8 mouse cellular contexts compared by ENCODE assay signal in genomic region chr8:87468958-87469815, GRCm38 (mm10). TPM values are rescaled to one million over a fixed set of nuclear protein-coding genes. Genes with fewer than 3 reads are reported as not detected.
DNase-seq lines count a peak whose midpoint lies in the region; ATAC-seq and TF ChIP-seq lines count a peak whose summit lies in the region.

No protein-coding gene starts in this region.

- no peak for TF ChIP-seq EP300 in liver, postnatal 0 days (IDR thresholded peaks at IDR 0.05; ENCODE audit: low read depth)

- no peak for TF ChIP-seq CTCF in liver, postnatal 0 days (IDR thresholded peaks at IDR 0.05; ENCODE audit: low read depth)

- no peak overlapping the region for H3K9ac ChIP-seq in heart, embryonic 11.5 days (ENCODE audit: low read depth, low read length)
- peak overlapping the region; percentile 74 for H3K9ac ChIP-seq in hindbrain, embryonic 12.5 days
- H3K9ac ChIP-seq in midbrain, embryonic 14.5 days (replicated peaks; ENCODE audit: low read length), result 0 out of 2 replicates have a peak overlapping the region, but pooled peaks have one; percentile 1
- no peak overlapping the region for H3K9ac ChIP-seq in liver, postnatal 0 days (replicated peaks)

- no peaks in the 10 kb centered on the region for H3K9me3 ChIP-seq in heart, embryonic 11.5 days (replicated peaks; ENCODE audit: control insufficient read depth, low read length)
- H3K9me3 ChIP-seq in hindbrain, embryonic 12.5 days (replicated peaks), result no peaks in the 10 kb centered on the region
- no peaks in the 10 kb centered on the region for H3K9me3 ChIP-seq in midbrain, embryonic 14.5 days (ENCODE audit: control insufficient read depth, low read length)
- no peaks in the 10 kb centered on the region for H3K9me3 ChIP-seq in liver, postnatal 0 days (ENCODE audit: low read length)

- WGBS in heart, embryonic 11.5 days (ENCODE audit: insufficient replicate concordance), result 3% methylated on average over 45 of the region's 45 CpGs
- 2% methylated on average over 45 of the region's 45 CpGs for WGBS in hindbrain, embryonic 12.5 days
- 3% methylated on average over 45 of the region's 45 CpGs for WGBS in midbrain, embryonic 14.5 days
- WGBS in liver, postnatal 0 days (ENCODE audit: insufficient replicate concordance), result 4% methylated on average over 45 of the region's 45 CpGs

- peaks cover 81% of the 10 kb centered on the region for H3K27me3 ChIP-seq in heart, embryonic 11.5 days (ENCODE audit: control insufficient read depth, insufficient read depth, low read length)
- H3K27me3 ChIP-seq in hindbrain, embryonic 12.5 days, result peaks cover 92% of the 10 kb centered on the region
- peaks cover 48% of the 10 kb centered on the region for H3K27me3 ChIP-seq in midbrain, embryonic 14.5 days (ENCODE audit: control insufficient read depth, insufficient read depth, low read length)
- peaks cover 82% of the 10 kb centered on the region for H3K27me3 ChIP-seq in liver, postnatal 0 days (ENCODE audit: insufficient read depth, low read length)

- intact Hi-C loops in heart, postnatal 36 days (cut with DNase I), result no loop called here

- peak overlapping the region; percentile 59 for H3K4me2 ChIP-seq in heart, embryonic 11.5 days
- H3K4me2 ChIP-seq in hindbrain, embryonic 12.5 days (replicated peaks), result peak overlapping the region; percentile 92
- peak overlapping the region; percentile 95 for H3K4me2 ChIP-seq in midbrain, embryonic 14.5 days (ENCODE audit: low read length)
- no peak overlapping the region for H3K4me2 ChIP-seq in liver, postnatal 0 days (ENCODE audit: low read depth, low read length)

- no peak overlapping the region for H3K27ac ChIP-seq in heart, embryonic 11.5 days (ENCODE audit: low read depth, low read length)
- H3K27ac ChIP-seq in hindbrain, embryonic 12.5 days, result peak overlapping the region; percentile 30; the same call in 1 of the 2 replicates
- H3K27ac ChIP-seq in midbrain, embryonic 14.5 days (replicated peaks; ENCODE audit: low read depth, low read length), result 0 out of 2 replicates have a peak overlapping the region, but pooled peaks have one; percentile 22
- no peak overlapping the region for H3K27ac ChIP-seq in liver, postnatal 0 days (ENCODE audit: low read depth)

- DNase-seq in heart, postnatal 36 days, result no peak
- peak; percentile 39 for DNase-seq in embryo, embryonic 10 days (ENCODE audit: low spot score)
- peak; percentile 50 for DNase-seq in midbrain, embryonic 14.5 days
- DNase-seq in c-Kit-positive CD71-positive TER-119-positive erythroid progenitor cells, embryonic 14.5 days (ENCODE audit: low spot score), result no peak
- no peak for DNase-seq in lung, postnatal 4 days
- no peak for DNase-seq in liver, postnatal 0 days

- peak overlapping the region; percentile 33 for H3K4me3 ChIP-seq in heart, embryonic 11.5 days (ENCODE audit: low read depth, low read length)
- H3K4me3 ChIP-seq in hindbrain, embryonic 12.5 days, result peak overlapping the region; percentile 66
- H3K4me3 ChIP-seq in midbrain, embryonic 14.5 days (replicated peaks; ENCODE audit: low read depth, low read length), result peak overlapping the region; percentile 65
- no peak overlapping the region for H3K4me3 ChIP-seq in liver, postnatal 0 days (ENCODE audit: low read depth, low read length)

- H3K4me1 ChIP-seq in heart, embryonic 11.5 days (ENCODE audit: control insufficient read depth, insufficient read depth, low read length), result peaks cover 18% of the 10 kb centered on the region
- H3K4me1 ChIP-seq in hindbrain, embryonic 12.5 days, result peaks cover 45% of the 10 kb centered on the region
- H3K4me1 ChIP-seq in midbrain, embryonic 14.5 days (ENCODE audit: control insufficient read depth, insufficient read depth, low read length), result peaks cover 40% of the 10 kb centered on the region
- peaks cover 13% of the 10 kb centered on the region for H3K4me1 ChIP-seq in liver, postnatal 0 days (ENCODE audit: insufficient read depth)

- ATAC-seq in heart, embryonic 11.5 days (replicated peaks; ENCODE audit: insufficient number of reproducible peaks, low FRiP score, low TSS enrichment), result no peak
- ATAC-seq in hindbrain, embryonic 12.5 days (ENCODE audit: low FRiP score), result no peak
- ATAC-seq in midbrain, embryonic 14.5 days (ENCODE audit: low FRiP score, low TSS enrichment), result no peak
- ATAC-seq in liver, postnatal 0 days, result no peak

- H3K36me3 ChIP-seq in heart, embryonic 11.5 days (ENCODE audit: control insufficient read depth, insufficient read depth, low read length), result no peaks in the 10 kb centered on the region
- no peaks in the 10 kb centered on the region for H3K36me3 ChIP-seq in hindbrain, embryonic 12.5 days
- no peaks in the 10 kb centered on the region for H3K36me3 ChIP-seq in midbrain, embryonic 14.5 days (ENCODE audit: control insufficient read depth, insufficient read depth, low read length)
- no peaks in the 10 kb centered on the region for H3K36me3 ChIP-seq in liver, postnatal 0 days (replicated peaks; ENCODE audit: insufficient read depth, low read length)

RNA-seq across cellular contexts. Expression of gene Cbln1, which starts 3.2 kb away (rescaled TPM):
- polyA plus RNA-seq in heart, embryonic 11.5 days (2014; fragmentation: Nextera tagmentation; extraction: Ambion mirVana), result 0.10 and 0.24 TPM in 2 replicates
- under 1 TPM; 0.25 to 0.49 TPM for total RNA-seq in heart, postnatal 36 days (2021)
- polyA plus RNA-seq in hindbrain, embryonic 12.5 days (2016; fragmentation: Nextera tagmentation; extraction: Ambion mirVana), result 21.5 and 27.0 TPM in 2 replicates
- 20.3 and 22.6 TPM in 2 replicates for polyA plus RNA-seq in midbrain, embryonic 14.5 days (2014; fragmentation: Nextera tagmentation; extraction: Ambion mirVana)
- not detected in 2 replicates for polyA plus RNA-seq in liver, postnatal 0 days (2015; fragmentation: Nextera tagmentation; extraction: Ambion mirVana)

Comparison
In these comparisons a context has a peak if more than half of its experiments do, and no peak if none do; other contexts are left out.
1. H3K27ac ChIP-seq: peak in hindbrain, embryonic 12.5 days (single experiment) and midbrain, embryonic 14.5 days (single experiment); none in heart, embryonic 11.5 days (single experiment) and liver, postnatal 0 days (single experiment).
2. H3K9ac ChIP-seq: peak in hindbrain, embryonic 12.5 days (single experiment) and midbrain, embryonic 14.5 days (single experiment); none in heart, embryonic 11.5 days (single experiment) and liver, postnatal 0 days (single experiment).
3. DNase-seq: peak in embryo, embryonic 10 days (single experiment) and midbrain, embryonic 14.5 days (single experiment); none in heart, postnatal 36 days (0 of 2), c-Kit-positive CD71-positive TER-119-positive erythroid progenitor cells, embryonic 14.5 days (single experiment), lung, postnatal 4 days (0 of 2) and liver, postnatal 0 days (single experiment).
4. RNA of gene Cbln1, which starts 3.2 kb away (polyA plus RNA-seq): 21.5 to 27.0 TPM in hindbrain, embryonic 12.5 days and 20.3 to 22.6 TPM in midbrain, embryonic 14.5 days; 0.10 to 0.24 TPM in heart, embryonic 11.5 days and not detected in liver, postnatal 0 days; every median in the first group is over 10 times any median in the second.